Mouse (Mus musculus): ENCODE data around the gene Pacs2.
A peak's percentile ranks its signal among the peaks of the same experiment; 100 is the strongest.

Pacs2 gene

DNA sequence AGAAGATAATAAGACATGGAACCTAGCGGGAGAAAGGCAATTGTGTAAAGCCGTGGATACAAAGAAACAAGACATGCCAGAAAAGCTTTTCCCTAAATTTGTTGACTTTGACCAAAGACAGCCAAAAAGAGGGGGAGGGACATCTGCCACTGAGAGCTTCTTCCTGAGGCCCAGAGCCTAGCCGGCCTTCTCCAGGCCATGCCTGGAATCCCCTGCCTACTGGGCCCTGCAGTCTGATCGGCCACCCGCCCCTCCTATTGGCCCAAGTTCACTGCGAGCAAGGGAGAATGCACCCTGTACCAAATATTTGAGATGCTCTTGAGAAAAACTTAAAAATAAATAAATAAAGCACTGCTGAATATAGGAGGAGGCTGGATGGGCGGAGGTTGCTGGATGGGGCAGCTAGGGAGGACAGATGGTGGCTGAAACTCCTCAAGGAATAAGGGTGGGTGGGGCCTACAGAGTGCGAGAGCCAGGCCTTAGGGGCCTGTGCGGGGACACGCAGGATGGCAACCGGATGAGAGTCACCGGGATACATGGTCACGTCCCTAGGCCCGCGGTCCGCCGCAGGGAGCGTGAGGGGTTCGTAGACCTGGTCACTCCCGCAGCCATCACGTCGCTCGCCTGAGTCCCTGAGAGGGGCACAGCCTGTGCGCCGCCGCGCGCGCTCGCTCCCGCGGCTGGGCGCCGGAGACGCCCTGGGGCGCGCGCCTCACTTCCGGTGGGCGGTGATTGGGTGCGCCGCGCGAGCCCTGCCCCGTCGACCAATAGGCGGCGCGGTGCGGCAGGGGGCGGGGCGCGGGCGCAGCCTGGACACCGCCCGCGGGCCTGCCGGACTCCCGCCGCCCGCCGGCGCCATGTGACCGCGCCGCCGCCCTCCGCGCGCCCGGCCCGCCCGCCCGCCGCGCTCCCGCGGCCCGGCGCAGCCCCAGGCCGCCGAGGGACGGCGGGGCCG is at the start of gene Pacs2:
Gene Pacs2, plus strand, starts transcription at position 905 of the 955 bp plus-strand sequence.
- peak; percentile 86 to 96 for DNase-seq

DNA sequence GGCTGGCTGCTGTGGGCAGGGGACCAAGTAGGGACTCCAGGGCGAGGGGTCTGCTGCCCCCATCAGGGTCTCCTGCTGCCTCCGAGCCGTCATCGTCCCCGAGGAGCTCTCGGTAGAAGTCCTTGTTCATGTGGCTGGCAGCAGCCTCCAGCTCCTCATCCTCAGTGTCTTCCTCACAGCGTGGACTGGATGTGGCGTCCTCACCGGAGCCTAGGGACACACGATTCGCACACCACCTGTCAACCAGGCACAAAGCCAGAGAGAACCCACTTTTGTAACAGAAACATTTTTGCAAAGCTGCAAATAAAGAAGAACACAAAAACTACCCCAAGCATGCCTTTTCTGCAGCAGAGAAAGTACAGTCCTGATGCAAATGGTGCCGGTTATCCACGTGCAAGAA is 48.5 kb upstream of the Pacs2 start:
- no peak for DNase-seq

DNA sequence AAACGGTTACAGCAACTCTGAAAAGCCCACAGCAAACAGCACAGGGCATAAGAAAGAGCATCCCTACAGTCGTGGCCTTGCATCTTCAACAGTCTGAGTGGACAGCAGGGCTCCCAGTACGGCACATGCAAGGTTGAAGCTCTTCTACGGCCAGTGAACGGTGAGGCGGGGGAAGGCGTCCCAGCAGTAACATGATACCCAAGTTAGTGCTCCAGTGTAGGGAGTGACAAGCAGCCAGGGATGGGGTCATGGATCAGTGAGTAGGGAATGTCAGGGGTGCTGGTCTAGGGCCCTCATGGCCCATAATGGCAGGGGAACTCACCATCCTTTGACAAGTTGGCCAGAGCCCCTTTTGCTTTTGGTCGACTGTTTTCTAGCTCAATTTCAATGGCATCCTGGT is 45.4 kb upstream of the Pacs2 start:
- no peak for DNase-seq

DNA sequence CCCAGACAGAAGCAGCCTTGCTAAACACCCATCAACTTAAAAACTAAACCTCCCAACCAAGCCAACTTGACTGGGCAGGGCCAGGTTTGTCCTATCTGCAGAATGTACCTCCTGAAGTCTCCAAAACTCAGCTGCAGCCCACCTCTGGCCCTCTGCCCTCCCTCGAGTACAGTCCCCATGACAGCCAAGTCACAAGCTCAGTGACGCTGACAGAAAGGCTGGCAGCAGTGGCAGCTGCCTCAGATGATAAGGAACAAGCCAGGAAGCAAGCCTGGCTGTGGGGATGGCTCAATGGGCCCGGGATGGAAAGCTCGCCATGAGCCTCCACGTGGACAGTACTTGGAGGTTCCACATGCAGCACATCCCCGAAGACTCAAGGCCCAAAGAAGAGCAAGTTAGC is 44.7 kb upstream of the Pacs2 start:
- no peak for DNase-seq

DNA sequence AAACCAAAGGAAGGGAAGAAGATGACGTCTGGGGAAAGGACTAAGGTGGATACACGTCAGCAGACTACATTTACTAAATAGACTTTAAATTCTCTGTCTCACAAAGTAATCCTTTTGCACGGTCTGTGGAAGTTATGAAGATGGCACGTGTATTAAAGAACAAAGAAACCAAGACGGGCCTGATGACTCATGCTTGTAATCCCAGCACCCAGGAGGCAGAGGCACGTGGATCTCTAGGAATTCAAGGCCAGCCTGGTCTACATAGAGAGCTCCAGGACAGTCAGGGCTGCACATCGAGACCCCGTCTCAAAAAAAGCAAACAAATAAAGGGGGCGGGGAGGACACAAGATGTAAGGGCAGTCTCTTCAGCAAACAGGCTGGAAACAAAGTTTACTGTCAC is 39.6 kb upstream of the Pacs2 start:
- DNase-seq: no peak

DNA sequence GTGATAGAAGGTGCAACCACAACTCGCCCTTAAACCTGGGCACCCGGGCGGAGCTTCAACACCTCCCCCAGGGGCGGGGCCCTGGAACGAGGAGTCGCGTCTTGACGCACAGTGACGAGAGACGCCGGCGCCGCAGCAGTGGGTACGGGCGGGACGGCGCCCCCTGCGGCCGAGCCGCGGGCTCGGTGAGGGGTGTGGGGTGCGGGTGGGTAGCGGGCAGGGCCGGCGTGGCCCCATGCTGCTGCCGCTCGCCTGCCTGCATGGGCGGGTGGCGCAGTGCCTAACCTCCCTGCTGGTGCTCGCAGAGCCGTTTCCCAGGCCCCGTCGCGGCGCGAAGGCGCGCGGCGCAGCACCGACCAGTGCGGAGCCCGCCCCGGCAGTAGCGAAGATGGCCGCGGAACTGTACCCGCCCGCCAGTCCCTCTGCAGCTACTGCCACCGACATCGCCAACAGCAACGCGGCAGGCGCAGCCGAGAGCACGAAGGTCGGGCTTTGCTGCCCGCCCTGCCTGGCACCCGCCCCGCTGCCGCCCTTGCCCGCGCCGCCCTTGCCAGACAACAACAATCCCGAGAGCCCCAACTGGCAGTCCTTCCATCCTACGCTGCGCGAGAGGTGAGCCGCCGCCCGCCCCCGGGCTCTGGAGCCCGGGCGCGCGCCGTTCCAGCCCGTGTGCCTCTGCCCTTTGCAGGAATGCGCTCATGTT is 37.8 kb upstream of the Pacs2 start, which contains the start of gene Btbd6:
Gene Btbd6, plus strand, starts transcription at position 112 of the 703 bp plus-strand sequence.
- peak; percentile 80 to 89 for DNase-seq

DNA sequence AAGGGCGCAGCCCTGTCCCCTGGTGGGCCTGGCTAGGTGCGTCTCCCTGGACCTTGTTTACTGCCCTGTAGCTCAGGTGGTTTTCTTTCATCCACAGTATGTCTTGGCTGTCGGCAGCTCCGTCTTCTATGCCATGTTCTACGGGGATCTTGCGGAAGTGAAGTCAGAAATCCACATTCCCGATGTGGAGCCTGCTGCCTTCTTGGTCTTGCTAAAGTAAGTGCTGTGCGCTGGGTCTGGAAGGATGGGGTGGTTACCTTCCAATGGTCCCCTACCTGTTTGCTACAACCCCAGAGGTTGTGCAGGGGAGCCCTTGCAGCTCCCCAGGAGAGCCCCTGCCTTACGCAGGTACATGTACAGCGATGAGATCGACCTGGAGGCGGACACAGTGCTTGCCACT is 37.2 kb upstream of the Pacs2 start:
- DNase-seq: no peak

DNA sequence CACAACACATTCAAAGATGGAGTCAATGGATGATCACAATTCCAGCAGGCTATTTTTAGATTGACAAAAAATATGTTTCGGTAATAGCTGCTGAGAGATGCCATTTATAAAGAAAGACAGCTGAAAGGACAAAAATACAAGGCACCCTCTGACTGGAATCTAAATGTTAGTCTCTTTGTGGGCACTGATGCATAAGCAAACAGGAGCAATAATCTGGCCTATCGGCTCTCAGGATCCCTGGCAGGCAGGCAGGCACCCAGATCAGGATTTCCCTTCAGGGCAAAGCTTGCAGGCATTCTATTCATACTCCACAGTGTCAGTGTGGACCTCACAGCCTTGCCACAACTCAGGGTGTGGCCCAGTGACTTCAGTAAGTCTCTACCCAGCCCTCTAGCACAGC is 32.3 kb upstream of the Pacs2 start:
- no peak for DNase-seq

DNA sequence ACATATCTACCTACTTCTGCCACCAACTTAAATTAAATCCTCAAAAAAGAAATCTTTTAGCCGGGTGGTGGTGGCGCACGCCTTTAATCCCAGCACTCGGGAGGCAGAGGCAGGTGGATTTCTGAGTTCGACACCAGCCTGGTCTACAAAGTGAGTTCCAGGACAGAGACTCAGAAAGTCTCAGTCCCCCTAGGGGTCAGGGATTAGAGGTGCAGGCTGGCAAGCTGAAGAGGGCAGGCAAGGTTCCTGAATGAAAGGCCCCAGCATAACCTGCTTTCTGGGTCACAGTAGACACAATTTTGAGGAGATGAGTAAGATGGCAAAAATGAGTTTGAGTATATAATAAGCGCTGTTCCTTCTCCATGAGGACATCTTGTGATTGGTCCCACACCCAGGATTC is 29.0 kb upstream of the Pacs2 start:
- peak in 1 of 2 experiments; percentile 17 for DNase-seq

DNA sequence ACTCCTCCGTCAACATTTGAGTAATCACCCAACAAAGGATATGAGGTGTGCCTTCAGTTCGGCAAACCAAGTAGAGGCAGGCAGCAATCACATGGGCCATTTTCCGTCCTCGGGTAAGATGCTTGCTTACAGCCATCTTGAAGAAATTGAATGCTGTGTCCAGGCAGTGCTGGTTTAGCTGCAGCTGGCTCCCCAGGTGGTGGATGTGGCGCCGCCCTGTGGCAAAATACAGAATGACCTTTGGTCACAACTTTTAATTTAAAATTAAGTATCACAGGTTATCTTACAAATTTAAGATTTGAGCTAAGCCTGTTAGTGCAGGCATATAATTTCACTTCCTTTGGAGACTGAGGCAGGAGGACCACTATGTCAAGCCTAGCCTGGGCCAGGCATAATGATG is 26.4 kb upstream of the Pacs2 start:
- peak in 1 of 2 experiments; percentile 51 for DNase-seq

DNA sequence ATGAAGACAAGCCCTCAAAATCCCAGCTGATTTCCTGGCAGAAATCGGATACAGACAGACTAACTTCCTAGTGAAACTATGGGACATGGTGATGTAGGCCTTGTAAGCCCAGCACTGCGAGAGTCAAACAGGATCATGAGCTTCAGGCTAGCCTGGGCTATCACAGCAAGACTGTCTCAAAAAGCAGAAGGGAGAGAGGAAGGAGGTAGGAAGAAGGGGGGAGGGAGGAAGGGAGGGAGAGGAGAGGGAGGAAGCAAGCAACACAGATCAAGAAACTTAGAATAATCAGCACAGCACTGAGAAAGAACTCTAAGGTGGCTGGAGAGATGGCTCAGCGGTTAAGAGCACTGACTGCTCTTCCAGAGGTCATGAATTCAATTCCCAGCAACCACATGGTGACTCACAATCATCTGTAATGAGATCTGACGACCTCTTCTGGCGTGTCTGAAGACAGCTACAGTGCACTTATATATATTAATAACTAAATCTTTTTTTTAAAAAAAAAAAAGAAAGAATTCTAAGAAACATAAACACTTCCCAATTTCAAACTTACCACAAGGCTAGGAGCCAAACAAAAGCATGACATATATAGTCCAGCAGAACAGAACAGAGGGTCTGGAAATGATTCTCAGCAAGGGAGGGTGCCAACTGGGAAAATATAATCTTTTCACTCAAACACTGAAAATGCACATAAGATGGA is 23.5 kb upstream of the Pacs2 start:
- DNase-seq: no peak

DNA sequence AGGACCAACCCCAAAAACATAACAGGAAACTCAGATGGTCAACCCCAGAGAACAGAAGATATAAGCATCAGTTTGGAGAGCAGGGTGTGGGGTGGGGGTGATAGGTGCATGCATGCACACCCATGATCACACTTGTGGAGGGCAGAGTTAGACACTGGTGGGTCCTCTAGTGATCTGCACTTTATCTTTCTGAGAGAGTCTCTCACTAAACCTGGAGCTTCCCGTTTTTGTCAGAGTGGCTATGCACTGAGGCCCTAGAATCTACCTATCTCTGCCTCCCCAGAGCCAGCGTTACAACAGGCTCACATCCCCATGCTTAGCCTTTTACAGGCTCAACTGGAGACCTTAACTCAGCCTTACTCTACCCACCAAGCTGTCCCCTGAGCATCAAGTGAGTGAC is 22.9 kb upstream of the Pacs2 start:
- no peak for DNase-seq

DNA sequence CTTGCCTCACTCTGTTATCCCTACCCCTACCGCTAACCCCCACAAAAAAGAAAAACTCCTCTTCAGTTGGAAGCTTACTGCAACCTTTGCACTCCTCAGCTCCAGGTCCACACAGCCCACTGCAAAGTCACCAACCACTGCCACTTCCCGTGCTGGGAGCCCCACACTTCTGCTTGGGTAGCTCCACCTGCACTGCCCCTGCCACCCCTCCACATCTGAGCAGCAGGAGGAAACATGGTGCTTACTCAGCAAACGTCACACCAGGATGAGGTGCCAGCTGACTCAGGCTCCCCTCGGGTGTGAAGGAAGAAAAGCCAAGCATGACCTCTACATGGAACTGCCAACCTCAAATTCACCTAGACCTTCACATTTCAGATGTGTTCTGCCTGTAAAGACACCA is 20.2 kb upstream of the Pacs2 start:
- peak in 1 of 2 experiments; percentile 18 for DNase-seq

DNA sequence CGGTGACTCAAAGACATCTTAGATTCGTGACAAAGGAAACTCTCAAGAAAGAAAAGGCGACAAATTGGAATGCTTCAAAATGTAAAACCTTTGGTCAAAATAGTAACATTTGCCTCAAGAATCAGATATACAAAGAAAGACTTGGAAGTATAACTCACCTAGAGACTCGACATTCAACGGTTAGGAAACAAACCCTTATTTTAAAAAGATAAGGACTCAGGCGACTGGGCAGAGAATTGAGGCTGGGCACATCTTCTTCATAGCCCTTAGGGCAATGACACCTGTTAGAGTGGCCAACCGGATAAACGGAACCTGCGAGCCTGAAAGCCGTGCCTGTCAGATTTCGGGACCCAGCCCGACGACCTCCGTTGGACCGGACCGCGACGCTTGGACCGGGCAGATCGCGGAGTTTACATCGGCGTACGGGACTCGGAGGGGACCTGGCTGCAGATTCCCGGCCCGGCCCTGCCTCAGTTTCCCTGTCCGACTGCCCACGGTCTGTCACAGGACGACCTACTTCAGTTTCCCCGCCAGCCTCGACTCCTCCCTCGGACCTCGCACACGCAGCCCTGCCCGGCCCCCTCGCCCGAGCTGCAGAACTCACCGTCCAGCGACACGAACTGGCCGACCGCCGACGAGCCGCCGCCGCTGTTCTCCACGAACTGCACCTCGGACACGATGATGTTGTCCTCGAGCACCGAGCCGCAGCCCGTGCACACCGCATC is 14.6 kb upstream of the Pacs2 start:
- DNase-seq: no peak

DNA sequence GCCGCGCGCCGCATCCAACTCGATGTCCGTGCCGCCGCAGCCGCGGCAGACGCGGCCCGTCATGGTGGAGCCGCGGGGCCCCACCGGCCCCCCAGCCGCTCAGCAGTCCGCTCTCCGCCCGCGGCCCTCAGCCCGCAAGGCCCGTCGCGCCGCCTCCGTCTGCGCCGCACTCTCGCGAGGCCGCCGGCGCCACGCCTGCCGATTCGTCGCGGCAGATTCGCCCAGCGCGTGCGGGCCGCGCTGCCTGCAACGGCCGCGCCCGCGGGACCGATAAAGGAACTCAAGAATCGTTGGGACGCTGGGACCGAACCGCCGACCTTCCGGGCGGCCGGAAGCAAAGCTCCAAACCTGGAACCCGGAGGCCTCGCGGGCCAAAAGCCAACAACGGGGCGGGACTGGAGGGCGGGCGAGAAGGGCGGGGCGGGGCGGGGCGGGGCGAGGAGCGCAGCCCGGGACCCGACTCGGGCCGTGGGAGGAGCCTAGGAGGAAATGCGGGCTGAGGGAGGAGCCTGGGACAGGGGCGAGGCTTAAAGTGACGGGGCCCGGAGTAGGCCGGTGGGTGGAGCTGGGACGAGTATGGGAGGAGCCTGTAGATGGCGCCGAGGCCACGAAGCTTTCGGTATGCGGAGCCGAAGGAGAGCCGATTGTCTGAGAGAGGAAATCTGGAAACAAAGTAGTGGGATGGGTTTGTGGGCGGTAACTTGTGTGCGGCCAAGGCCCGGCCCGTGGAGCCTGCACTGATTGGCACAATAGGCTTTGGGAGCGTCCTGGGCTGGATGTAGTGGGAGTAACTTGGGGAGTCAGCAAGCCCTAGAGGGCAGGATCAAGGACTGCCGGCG is 13.8 kb upstream of the Pacs2 start, which contains the start of gene Brf1:
Gene Brf1, minus strand, starts transcription at position 411 of the 839 bp plus-strand sequence.
- DNase-seq: peak; percentile 95 to 96

DNA sequence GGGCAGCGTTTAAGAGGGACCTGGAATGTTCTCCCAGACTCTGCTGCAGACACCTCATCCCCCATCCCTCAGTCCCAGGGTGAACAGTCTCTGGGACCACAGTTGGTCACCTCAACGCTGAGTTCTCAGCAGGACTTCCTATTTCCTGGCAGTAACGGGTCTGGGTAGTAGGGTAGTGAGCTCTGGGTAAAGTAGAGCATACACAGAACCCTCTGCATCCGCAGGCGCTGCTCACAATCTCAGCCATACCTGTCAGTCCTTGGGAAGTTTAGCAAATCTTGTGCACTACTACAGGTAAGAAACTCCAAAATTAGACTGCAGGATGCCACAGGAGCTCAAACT is 13.2 kb upstream of the Pacs2 start:
- no peak for DNase-seq

DNA sequence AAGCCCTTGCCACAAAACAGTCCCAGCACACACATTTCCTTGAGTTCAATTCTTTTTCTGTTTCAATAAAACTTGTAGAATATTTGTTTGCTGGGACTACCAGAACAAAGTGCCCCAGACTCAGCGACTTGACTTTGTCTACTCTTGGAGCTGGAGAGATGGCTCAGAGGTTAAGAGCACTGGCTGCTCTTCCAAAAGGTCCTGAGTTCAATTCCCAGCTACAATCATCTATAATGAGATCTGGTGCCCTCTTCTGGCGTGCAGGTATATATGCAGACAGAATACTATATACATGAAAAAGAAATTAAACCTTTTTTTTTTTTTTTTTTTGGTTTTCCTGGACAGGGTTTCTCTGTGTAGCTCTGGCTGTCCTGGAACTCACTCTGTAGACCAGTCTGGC is 11.6 kb upstream of the Pacs2 start:
- no peak for DNase-seq

DNA sequence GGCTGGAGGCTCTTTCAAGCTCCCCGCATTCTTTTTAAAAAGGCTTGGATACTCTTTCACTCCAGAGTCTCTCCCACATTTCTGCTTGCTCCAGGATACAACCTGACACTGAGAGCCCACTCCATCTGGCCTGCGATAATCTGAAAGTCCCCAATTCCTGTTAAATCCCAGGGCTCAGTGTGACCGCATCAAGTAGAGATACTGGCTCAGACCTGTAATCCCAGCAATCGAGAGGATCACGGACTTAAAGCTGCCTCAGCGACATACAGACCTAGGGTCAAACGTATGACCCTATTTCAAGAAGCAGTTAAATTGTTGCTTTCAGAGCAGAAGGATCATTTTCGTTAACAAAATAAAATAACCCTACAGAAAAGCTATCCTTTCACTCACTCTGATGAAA is 10.3 kb upstream of the Pacs2 start:
- DNase-seq: no peak

DNA sequence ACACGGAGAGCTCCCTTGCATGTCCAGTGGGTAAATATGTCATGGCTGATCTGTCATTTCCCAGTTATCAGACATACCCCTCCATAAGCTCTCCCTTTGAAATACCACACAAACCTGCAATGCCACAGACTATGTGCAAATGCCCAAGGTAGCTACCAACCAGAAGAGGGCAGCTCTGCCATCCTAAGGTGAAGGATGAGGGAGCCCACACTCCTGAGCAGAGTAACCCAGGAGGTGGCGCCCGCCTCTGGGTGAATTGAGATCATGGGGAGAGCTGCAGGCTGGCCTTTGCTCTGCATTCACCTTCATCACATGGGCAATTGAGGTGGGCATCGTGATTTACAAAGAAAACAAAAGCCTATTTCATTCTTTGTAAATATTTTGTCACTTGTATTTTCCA is 9.3 kb upstream of the Pacs2 start:
- DNase-seq: peak; percentile 64 to 76

DNA sequence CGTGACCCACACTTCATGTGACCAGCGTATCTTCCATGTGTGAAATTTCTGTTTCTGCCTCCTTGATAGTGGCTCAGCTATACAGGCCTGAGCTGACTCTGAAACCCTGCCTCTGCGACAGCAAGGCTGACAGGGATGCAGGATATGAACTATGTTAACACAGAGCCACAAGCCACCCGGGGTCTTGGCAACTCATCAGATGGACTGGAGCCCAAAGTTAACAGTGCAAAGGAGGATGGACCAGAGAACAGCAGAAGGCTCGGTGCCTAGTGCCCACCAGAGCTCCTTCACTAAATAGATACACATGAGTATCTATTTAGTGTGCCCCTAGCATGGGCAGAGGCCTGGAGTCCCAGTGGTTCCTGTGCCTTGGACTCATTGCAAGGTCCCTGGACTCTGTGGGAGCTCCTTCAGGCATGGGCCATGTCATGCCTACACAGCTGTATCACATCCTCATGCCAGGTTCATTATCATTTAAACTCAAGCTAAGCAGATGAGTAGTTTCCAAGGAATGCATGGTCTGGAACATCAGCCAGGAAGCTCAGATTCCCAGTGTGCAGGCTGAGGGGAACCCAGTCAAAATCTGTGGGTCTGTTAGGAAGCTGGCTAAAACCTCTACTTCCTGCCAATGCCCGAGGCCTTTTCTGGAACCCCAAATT is 2.5 kb upstream of the Pacs2 start:
- DNase-seq: no peak

DNA sequence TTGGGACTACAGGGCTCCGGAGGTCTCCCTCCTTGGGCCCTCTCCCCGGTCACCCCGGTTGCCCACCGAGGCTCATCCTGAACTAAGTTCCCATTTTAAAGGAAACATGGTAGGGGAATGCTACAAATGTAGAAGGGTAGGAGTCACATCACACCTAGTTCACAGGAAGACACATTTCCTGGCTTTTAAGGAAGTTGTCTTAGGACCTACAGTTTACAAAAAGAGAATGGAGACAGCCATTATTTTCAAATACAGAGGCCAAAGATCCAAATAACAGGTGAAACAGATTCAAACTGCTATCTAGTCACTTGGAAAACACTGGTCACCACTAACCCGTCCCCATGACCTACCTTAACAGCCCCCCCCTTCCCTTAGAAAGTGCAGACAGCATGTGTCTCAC is 1.9 kb upstream of the Pacs2 start:
- no peak for DNase-seq

Data from spleen, adult 18-20 months (tissue).